In the genomic region with DNA sequence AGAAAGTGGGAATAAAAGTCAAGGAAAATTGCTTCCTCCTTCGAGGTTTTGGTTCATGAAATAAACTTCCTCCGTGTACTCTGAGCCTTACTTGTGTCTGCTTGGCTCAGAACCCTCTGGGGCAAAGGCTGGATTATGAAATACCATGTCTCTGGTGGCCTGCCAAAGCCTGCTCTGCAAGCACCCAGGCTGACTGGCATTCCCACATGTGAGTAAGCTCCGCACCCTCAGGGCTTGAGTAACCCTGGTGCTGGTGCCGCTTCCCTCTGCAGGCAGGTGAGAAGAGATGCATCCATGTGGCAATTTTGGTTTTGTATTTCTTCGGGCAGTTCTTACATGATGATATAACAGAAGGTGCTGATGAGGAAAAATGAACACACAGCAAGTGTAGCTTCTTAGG, we compare ENCODE assay signal across 10 mouse cellular contexts.
DNase-seq lines count a peak whose midpoint lies in the region; ATAC-seq and TF ChIP-seq lines count a peak whose summit lies in the region.
"Had no signal": no experiment of that assay in that cellular context is flagged by ENCODE, and none has a peak within 500 bp of the region (broad histone marks: within the 10 kb centered on the region; RNA-seq: fewer than 3 reads in every experiment).

No protein-coding gene starts in this region.

- TF ChIP-seq CTCF in lung, postnatal 0 days (IDR thresholded peaks at IDR 0.05): peak; percentile 37

- H3K9ac ChIP-seq in midbrain, embryonic 11.5 days (ENCODE audit: low read length): no peak overlapping the region
- H3K9ac ChIP-seq in lung, postnatal 0 days (replicated peaks; ENCODE audit: low read depth): no peak overlapping the region
- H3K9ac ChIP-seq: heart, embryonic 13.5 days; limb, embryonic 12.5 days had no signal

- no peak for ATAC-seq in midbrain, embryonic 11.5 days (ENCODE audit: low FRiP score)
- peak; percentile 90 for ATAC-seq in lung, postnatal 0 days

- peak; percentile 59 for DNase-seq in midbrain, embryonic 11.5 days (ENCODE audit: low spot score, missing footprints)
- DNase-seq in midbrain, embryonic 10.5 days (ENCODE audit: low spot score): no peak
- DNase-seq in gonadal fat pad, adult 2 months (ENCODE audit: low read depth): peak; percentile 86
- peak; percentile 78 for DNase-seq in lung, postnatal 0 days (ENCODE audit: low spot score)
- no peak for DNase-seq in right cerebral cortex, postnatal 25 days
- no peak for DNase-seq in retina, postnatal 1 day
- no peak for DNase-seq in thymus, postnatal 4 days
- no peak for DNase-seq in layer of hippocampus, adult 18-20 months (ENCODE audit: low spot score in 2 of 2)

- no peak overlapping the region for H3K4me3 ChIP-seq in midbrain, embryonic 11.5 days (ENCODE audit: low read depth, low read length)
- no peak overlapping the region for H3K4me3 ChIP-seq in midbrain, embryonic 10.5 days
- no peak overlapping the region for H3K4me3 ChIP-seq in lung, postnatal 0 days (ENCODE audit: low read depth, low read length)
- H3K4me3 ChIP-seq: heart, embryonic 13.5 days; limb, embryonic 12.5 days had no signal

- no peak overlapping the region for H3K4me2 ChIP-seq in midbrain, embryonic 11.5 days
- no peak overlapping the region for H3K4me2 ChIP-seq in lung, postnatal 0 days (replicated peaks; ENCODE audit: low read depth, low read length)
- H3K4me2 ChIP-seq: heart, embryonic 13.5 days; limb, embryonic 12.5 days had no signal

- 81% methylated on average over 5 of the region's 5 CpGs for WGBS in midbrain, embryonic 11.5 days
- 84% methylated on average over 5 of the region's 5 CpGs for WGBS in midbrain, embryonic 10.5 days
- 47% methylated on average over 5 of the region's 5 CpGs for WGBS in lung, postnatal 0 days

- TF ChIP-seq EP300 in lung, postnatal 0 days (IDR thresholded peaks at IDR 0.05): no peak

- no peaks in the 10 kb centered on the region for H3K27me3 ChIP-seq in midbrain, embryonic 11.5 days (ENCODE audit: control insufficient read depth, insufficient read depth, low read length)
- peaks cover 21% of the 10 kb centered on the region for H3K27me3 ChIP-seq in midbrain, embryonic 10.5 days (ENCODE audit: low read depth, poor library complexity, severe bottlenecking)
- H3K27me3 ChIP-seq in lung, postnatal 0 days (replicated peaks; ENCODE audit: insufficient read depth, low read length): no peaks in the 10 kb centered on the region
- H3K27me3 ChIP-seq: limb, embryonic 12.5 days had no signal

- no peaks in the 10 kb centered on the region for H3K36me3 ChIP-seq in midbrain, embryonic 11.5 days (ENCODE audit: control insufficient read depth, insufficient read depth, low read length)
- peaks cover 3% of the 10 kb centered on the region; the same call in 1 of the 2 replicates for H3K36me3 ChIP-seq in midbrain, embryonic 10.5 days
- no peaks in the 10 kb centered on the region for H3K36me3 ChIP-seq in lung, postnatal 0 days (ENCODE audit: insufficient read depth, low read length)
- H3K36me3 ChIP-seq: heart, embryonic 13.5 days; limb, embryonic 12.5 days had no signal

- H3K9me3 ChIP-seq in midbrain, embryonic 11.5 days (ENCODE audit: control insufficient read depth, low read length): no peaks in the 10 kb centered on the region
- H3K9me3 ChIP-seq in midbrain, embryonic 10.5 days (replicated peaks): no peaks in the 10 kb centered on the region
- no peaks in the 10 kb centered on the region for H3K9me3 ChIP-seq in lung, postnatal 0 days (ENCODE audit: low read length)
- H3K9me3 ChIP-seq: heart, embryonic 13.5 days; limb, embryonic 12.5 days had no signal

- H3K27ac ChIP-seq in midbrain, embryonic 11.5 days (ENCODE audit: low read depth, low read length): no peak overlapping the region
- H3K27ac ChIP-seq in midbrain, embryonic 10.5 days (replicated peaks): no peak overlapping the region
- H3K27ac ChIP-seq in lung, postnatal 0 days (ENCODE audit: low read length): no peak overlapping the region
- H3K27ac ChIP-seq: heart, embryonic 13.5 days; limb, embryonic 12.5 days had no signal

- no peaks in the 10 kb centered on the region for H3K4me1 ChIP-seq in midbrain, embryonic 11.5 days (ENCODE audit: control insufficient read depth, insufficient read depth, low read length)
- no peaks in the 10 kb centered on the region for H3K4me1 ChIP-seq in midbrain, embryonic 10.5 days
- no peaks in the 10 kb centered on the region for H3K4me1 ChIP-seq in lung, postnatal 0 days (ENCODE audit: insufficient read depth, low read depth, low read length)
- H3K4me1 ChIP-seq: heart, embryonic 13.5 days had no signal

Comparison
In these comparisons a context has a peak if more than half of its experiments do, and no peak if none do; other contexts are left out.
1. DNase-seq: peak in midbrain, embryonic 11.5 days (single experiment), gonadal fat pad, adult 2 months (single experiment) and lung, postnatal 0 days (single experiment); none in midbrain, embryonic 10.5 days (single experiment), right cerebral cortex, postnatal 25 days (single experiment), retina, postnatal 1 day (single experiment), thymus, postnatal 4 days (single experiment) and layer of hippocampus, adult 18-20 months (0 of 2).